Mouse (Mus musculus): ENCODE measurements around the gene Gas2l1. TPM values are rescaled to one million over a fixed set of nuclear protein-coding genes. Genes with fewer than 3 reads are reported as not detected.
"Not testable (repeated sequence)": the region's sequence is repeated elsewhere in the genome, so short reads cannot be mapped to it uniquely, and the experiment has no call there.

Gas2l1 gene
- total RNA-seq (2017), result 1.3 TPM in 1 of 2 replicates, not detected in the other

DNA sequence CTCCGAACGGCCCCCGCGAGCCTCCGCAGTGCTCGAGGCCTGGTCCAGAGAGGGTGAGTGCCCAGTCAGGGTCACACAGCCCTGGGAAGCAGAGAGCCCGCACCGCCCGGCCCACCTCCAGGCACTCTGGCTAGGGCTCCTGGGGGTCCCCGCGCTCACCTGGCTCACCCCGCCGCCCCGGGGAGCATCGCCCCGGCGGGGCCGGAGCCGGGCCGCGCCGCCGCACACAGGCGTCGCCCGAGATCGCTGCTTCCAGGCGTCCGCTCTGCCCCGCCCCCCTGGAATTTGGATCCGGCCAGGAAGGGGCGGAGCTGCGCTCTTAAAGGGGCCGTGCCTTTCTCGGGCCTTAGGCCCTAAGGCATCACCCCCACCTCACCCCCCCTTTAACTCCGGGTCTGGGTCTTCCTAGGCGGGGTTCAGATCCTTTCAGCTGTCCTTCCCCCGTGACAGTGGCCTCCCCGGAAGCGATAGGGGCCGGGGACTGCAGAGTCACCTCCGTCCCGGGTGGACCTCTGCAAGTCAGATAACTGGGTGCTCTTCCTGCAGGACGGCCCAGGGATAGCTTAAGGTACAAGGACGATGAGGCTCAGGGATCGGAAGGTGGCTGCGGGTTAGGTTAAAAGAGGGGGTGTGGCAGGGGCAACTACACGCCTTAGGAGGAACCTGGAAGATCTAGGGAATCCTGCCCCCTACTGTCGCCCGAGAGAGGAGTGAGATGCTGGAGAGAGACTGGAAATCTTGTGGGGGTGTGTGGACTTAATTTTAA lies at the start of gene Gas2l1:
Gene Gas2l1 (minus strand): TSS at position 272 of the 766 bp plus-strand sequence.
- ATAC-seq (replicated peaks; ENCODE audit: low read depth, poor library complexity, severe bottlenecking), result peak; percentile 46

- ATAC-seq (replicated peaks; ENCODE audit: low read depth, poor library complexity, severe bottlenecking), result no peak
Observed at GRCm38 (mm10) chr11:5113645-5114044, 48.5 kb upstream of the Gas2l1 start.

DNA sequence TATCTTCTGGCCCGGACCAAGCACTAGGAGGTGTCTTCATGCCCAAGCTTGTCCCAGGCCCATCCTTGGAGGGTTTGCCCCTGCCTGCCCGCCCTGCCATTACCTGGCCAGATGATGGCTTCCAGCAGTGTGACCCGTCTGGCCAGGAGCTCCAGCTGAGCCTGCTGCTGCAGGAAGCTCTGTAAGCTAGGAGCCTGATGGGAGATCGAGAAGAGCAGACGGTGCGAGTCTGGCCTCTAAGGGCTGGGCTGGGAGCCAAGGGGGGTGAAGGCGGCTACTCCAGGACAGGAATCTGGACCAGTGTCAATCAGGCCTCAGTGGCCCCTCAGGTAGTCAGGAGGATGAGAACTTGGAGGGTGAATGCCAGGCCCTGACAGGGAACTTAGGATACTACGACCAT lies 44.3 kb upstream of the Gas2l1 start:
- no peak for ATAC-seq (replicated peaks; ENCODE audit: low read depth, poor library complexity, severe bottlenecking)

DNA sequence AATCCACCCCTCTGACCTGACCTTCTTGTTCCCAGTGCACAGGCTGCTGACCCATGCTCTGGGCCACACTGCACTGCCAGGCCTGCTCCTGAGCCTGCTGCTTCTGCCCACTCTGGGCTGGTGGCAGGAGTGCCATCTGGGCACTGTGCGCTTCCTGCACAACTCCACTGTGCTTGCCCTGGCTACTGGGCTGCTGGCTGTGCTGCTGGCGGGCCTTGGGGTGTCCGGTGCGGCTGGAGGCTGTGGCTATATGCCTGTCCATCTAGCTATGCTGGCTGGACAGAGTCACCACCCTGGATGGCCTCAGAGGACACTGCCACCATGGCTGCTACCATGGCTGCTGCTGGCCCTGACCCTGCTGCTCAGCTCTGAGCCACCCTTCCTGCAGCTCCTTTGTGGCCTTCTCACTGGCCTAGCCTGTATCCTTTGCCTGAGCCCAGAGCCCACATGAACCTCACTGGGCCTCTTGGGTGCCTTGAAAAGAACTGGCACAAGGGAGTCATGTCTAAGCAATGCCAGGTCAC lies 38.9 kb upstream of the Gas2l1 start:
- ATAC-seq (replicated peaks; ENCODE audit: low read depth, poor library complexity, severe bottlenecking), result no peak

DNA sequence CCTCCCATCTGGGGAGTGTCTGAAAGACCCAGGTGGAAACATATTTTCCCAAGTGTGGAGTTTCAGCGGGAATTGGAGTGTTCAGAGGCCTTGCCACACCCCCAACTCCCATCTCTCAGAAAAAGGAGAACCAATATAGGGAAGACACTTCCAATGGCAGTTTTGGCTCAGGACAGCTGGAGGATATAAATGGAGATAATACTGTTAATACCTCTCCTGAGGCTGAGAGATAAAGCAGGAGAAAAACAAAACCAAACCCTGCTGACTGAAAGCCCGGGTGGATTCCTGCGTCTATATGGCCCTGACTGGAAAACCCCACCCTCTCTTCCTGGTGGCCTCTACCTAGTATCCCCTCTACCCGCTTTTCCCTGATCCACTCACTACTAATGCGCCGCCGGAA lies 37.3 kb upstream of the Gas2l1 start:
- ATAC-seq (replicated peaks; ENCODE audit: low read depth, poor library complexity, severe bottlenecking), result no peak

DNA sequence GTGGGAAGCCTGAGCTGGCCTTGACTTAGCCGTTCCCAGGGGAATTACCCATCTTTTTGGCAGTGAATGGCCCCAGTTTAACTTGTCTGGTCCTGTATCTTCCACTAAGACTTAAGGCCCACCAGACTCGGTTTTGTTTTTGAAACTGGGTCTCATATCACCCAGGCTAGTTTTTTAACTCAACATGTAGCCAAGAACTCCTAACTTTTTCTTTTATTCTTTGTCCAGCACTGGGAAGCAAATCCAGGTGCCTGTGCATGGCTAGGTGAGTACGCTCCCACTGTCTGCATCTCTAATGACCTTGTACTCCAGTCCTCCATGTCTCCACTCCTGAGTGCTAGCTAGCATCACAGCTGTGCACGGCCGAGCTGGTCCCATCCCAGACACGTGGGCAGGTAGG lies 36.5 kb upstream of the Gas2l1 start:
- no peak for ATAC-seq (replicated peaks; ENCODE audit: low read depth, poor library complexity, severe bottlenecking)

DNA sequence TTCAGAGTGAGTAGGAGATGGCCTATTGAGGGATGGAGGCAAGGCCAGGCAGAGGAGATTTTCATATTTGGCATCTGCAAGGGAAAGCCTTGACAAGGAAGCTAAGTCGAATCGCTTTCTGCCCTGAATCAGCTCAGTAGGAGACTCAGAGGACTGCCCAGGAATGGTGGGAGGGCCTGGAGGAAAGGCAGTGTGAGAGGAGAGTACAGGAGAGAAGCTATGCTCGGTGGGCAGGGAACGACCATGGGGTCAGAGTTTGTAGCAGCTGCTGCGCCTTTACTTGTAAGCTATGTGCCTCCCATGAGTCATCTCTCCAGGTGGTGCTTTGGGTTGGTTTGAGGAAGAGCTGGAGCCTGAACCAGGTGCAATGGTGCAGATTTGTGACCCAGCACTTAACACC lies 35.7 kb upstream of the Gas2l1 start:
- ATAC-seq (replicated peaks; ENCODE audit: low read depth, poor library complexity, severe bottlenecking), result no peak

DNA sequence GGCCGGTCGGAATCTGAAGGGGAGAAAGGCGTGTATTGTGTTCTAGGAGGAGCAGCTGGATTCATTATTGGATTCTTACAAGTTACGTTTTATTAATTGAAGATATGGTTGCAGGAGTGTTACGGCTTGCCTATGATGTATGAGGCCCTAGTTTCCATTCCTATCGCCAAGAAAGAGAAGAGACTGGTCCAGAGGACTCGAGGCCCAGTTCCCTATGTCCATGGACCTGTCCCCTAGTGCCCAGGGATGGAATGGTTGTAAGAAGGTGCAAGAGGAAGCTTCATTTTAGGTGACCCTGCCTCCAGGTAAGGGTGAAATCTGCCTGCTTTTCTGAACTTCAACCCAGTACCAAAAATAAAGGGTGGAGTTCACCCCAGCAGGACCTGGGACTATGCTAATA lies 35.2 kb upstream of the Gas2l1 start:
- no peak for ATAC-seq (replicated peaks; ENCODE audit: low read depth, poor library complexity, severe bottlenecking)

DNA sequence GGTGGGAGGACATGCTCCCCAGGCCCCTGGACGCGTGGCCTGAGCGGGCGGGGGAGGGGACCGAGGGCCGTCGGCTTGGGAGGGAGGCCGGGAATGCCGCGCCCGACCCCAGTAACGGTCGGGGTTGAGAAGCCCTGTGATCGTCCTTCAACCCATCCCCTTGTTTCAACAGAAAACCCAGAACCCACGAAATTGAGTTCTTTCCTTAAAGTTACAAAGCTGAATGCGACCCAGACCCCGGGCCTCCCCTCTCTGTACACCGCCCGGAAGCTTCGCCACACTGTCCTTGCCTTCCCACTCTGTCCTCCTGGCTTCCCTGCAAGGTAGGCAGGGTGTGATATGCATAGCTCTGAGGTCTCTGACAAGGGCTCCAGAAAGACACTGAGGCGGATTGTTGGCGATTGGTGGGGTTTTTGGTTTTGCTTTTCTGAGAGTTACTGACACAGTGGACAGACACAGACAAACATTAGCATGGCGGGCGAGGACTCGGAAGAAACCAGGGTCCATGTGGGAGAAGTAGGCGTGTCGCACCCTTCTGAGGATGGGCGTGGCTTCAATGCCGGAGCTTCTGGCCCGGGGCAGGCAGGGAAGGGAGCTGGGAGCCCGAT lies 34.6 kb upstream of the Gas2l1 start:
- ATAC-seq (replicated peaks; ENCODE audit: low read depth, poor library complexity, severe bottlenecking), result peak; percentile 70

- peak; percentile 69 for ATAC-seq (replicated peaks; ENCODE audit: low read depth, poor library complexity, severe bottlenecking)
Observed at GRCm38 (mm10) chr11:5098736-5099542, 33.8 kb upstream of the Gas2l1 start, which contains the start of the genes Rhbdd3 and Ewsr1. Gene Rhbdd3 (plus strand): TSS chr11:5098926. Gene Ewsr1 (minus strand): TSS chr11:5099266.

GRCm38 (mm10) chr11:5098035-5098735 lies 33.1 kb upstream of the Gas2l1 start:
- ATAC-seq (replicated peaks; ENCODE audit: low read depth, poor library complexity, severe bottlenecking), result no peak

- ATAC-seq (replicated peaks; ENCODE audit: low read depth, poor library complexity, severe bottlenecking), result no peak
Observed at GRCm38 (mm10) chr11:5096480-5097020, 31.4 kb upstream of the Gas2l1 start.

- ATAC-seq (replicated peaks; ENCODE audit: low read depth, poor library complexity, severe bottlenecking), result no peak
Observed at GRCm38 (mm10) chr11:5095877-5096276, 30.8 kb upstream of the Gas2l1 start.

DNA sequence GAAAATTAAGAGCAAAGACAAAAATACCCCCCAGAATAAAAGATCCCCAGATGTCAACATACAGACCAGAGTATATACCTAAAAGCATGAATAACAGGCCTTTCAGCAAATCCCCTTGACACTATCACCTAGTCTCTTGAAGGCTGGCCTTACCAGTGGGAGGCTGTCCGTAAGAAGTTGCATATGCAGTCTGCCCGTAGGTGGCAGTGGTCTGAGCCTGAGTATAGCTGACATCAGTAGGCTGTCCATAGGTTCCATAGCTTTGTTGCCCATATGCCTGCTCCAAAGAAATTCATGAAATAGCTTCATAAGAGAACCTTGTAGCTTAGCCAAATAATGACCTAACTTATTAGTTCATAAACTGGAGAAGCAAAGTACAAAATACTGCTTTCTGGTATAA lies 26.6 kb upstream of the Gas2l1 start:
- ATAC-seq (replicated peaks; ENCODE audit: low read depth, poor library complexity, severe bottlenecking), result peak; percentile 69

GRCm38 (mm10) chr11:5089147-5089546 lies 24.0 kb upstream of the Gas2l1 start:
- ATAC-seq (replicated peaks; ENCODE audit: low read depth, poor library complexity, severe bottlenecking), result no peak

GRCm38 (mm10) chr11:5076843-5077242 lies 11.7 kb upstream of the Gas2l1 start:
- not testable (repeated sequence) for ATAC-seq (replicated peaks; ENCODE audit: low read depth, poor library complexity, severe bottlenecking)

DNA sequence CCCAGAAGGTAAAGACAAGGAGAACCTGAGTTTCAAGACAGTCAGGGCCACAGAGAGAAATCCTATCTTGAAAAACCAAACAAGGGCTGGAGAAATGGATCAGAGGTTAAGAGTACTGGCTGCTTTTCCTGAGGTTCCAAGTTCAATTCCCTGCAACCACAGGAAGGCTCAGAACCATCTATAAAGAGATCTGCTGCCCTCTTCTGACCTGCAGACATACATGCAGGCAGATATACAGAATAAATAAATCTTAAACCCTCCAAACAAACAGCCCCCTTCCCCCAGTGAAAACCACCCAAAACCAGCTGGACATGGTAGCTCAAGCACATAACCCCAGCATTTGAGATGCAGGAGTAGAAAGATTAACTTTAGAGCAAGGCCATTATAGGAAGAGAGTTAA lies 10.6 kb upstream of the Gas2l1 start:
- no peak for ATAC-seq (replicated peaks; ENCODE audit: low read depth, poor library complexity, severe bottlenecking)

GRCm38 (mm10) chr11:5074882-5075281 lies 9.8 kb upstream of the Gas2l1 start:
- ATAC-seq (replicated peaks; ENCODE audit: low read depth, poor library complexity, severe bottlenecking), result 0 out of 2 replicates have a peak, but pooled peaks have one; percentile 74

DNA sequence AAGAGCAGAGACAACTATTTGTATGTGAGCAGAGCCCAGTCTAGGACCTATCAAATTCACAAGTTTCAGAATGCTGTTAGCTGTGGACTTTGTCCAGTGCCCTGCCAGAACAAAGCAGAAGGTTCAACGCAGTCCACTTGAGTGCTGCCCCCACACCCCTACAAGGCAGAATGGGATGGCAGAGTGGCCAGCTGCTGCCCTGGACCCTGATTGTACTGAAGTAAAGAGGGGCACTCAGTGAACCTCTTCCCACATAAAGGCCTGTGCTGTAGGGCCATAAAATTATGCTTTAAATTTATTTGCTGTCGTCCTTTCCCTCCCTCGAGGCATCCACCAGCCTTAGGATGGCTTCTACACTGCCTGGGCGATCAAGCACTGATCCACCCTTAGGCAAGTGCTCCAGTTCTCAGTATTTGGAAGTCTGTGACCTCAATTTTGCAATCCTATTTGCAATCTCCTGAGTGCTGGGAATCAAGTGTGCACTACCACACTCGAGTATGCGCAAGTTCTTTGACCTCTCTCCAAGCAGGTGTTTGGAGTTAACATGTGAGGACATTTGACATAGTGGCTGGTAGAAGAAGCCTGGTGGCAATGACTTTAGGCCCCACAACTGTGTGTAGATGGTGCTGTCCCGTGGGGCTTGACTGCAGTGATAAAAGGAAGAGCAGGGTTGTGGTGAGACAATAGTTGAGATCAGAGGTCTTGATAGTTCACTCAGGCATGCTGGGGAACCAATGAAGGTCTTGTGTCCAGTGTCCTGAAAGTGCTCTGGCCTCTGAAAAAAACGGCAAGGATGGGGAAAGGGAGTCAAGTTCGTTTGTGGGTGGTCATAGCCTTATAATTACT lies 3.2 kb upstream of the Gas2l1 start:
- ATAC-seq (replicated peaks; ENCODE audit: low read depth, poor library complexity, severe bottlenecking), result no peak
